Mouse (Mus musculus): Measurements from ENCODE around the gene Kitl. TPM values are rescaled to one million over a fixed set of nuclear protein-coding genes. Genes with fewer than 3 reads are reported as not detected.

The Kitl gene
- polyA plus RNA-seq, 1 experiment from 2014 or later = 67.0 TPM

GRCm38 (mm10) chr10:100032566-100032965 lies 17.1 kb downstream of the Kitl start:
- H3K36me3 ChIP-seq (ENCODE audit: control insufficient read depth, insufficient read depth, low read length) = no peaks in the 10 kb centered on the region
- no peak for ATAC-seq
- H3K27me3 ChIP-seq (ENCODE audit: control insufficient read depth, insufficient read depth, low read depth, low read length) = no peaks in the 10 kb centered on the region
- 69% methylated on average over 3 of the region's 3 CpGs for WGBS
- peaks cover 6% of the 10 kb centered on the region for H3K4me1 ChIP-seq (ENCODE audit: control insufficient read depth, insufficient read depth, low read length)
- no peak overlapping the region for H3K27ac ChIP-seq (ENCODE audit: low read length)
- no peak overlapping the region for H3K9ac ChIP-seq (ENCODE audit: low read depth, low read length)
- H3K4me2 ChIP-seq (ENCODE audit: low read length) = no peak overlapping the region
- H3K9me3 ChIP-seq (replicated peaks; ENCODE audit: control insufficient read depth, low read length, poor library complexity, severe bottlenecking) = no peaks in the 10 kb centered on the region
- H3K4me3 ChIP-seq (ENCODE audit: low read depth, low read length) = no peak overlapping the region

- Histone ChIP-seq H3K36me3 (ENCODE audit: control insufficient read depth, insufficient read depth, low read length) (no peaks in the 10 kb centered on the region), H3K4me1 (ENCODE audit: control insufficient read depth, insufficient read depth, low read length) (peaks cover 6% of the 10 kb centered on the region), H3K9ac (ENCODE audit: low read depth, low read length) (no peak overlapping the region), H3K27me3 (ENCODE audit: control insufficient read depth, insufficient read depth, low read depth, low read length) (no peaks in the 10 kb centered on the region), H3K4me2 (ENCODE audit: low read length) (no peak overlapping the region), H3K27ac (ENCODE audit: low read length) (no peak overlapping the region), H3K9me3 (replicated peaks; ENCODE audit: control insufficient read depth, low read length, poor library complexity, severe bottlenecking) (no peaks in the 10 kb centered on the region), H3K4me3 (ENCODE audit: low read depth, low read length) (no peak overlapping the region)
- 40% methylated on average over 4 of the region's 4 CpGs for WGBS
- no peak for ATAC-seq
Observed at GRCm38 (mm10) chr10:100036021-100036420, 20.6 kb downstream of the Kitl start.

GRCm38 (mm10) chr10:100038342-100038898 lies 23.0 kb downstream of the Kitl start:
- no peaks in the 10 kb centered on the region for H3K36me3 ChIP-seq (ENCODE audit: control insufficient read depth, insufficient read depth, low read length)
- ATAC-seq = no peak
- no peak overlapping the region for H3K27ac ChIP-seq (ENCODE audit: low read length)
- no peaks in the 10 kb centered on the region for H3K9me3 ChIP-seq (replicated peaks; ENCODE audit: control insufficient read depth, low read length, poor library complexity, severe bottlenecking)
- WGBS = 84% methylated on average over 12 of the region's 12 CpGs
- no peaks in the 10 kb centered on the region for H3K27me3 ChIP-seq (ENCODE audit: control insufficient read depth, insufficient read depth, low read depth, low read length)
- no peaks in the 10 kb centered on the region for H3K4me1 ChIP-seq (ENCODE audit: control insufficient read depth, insufficient read depth, low read length)
- H3K4me2 ChIP-seq (ENCODE audit: low read length) = no peak overlapping the region
- no peak overlapping the region for H3K9ac ChIP-seq (ENCODE audit: low read depth, low read length)
- no peak overlapping the region for H3K4me3 ChIP-seq (ENCODE audit: low read depth, low read length)

GRCm38 (mm10) chr10:100038994-100039393 lies 23.6 kb downstream of the Kitl start:
- Histone ChIP-seq H3K27me3 (ENCODE audit: control insufficient read depth, insufficient read depth, low read depth, low read length) (no peaks in the 10 kb centered on the region), H3K9ac (ENCODE audit: low read depth, low read length) (no peak overlapping the region), H3K4me2 (ENCODE audit: low read length) (no peak overlapping the region), H3K9me3 (replicated peaks; ENCODE audit: control insufficient read depth, low read length, poor library complexity, severe bottlenecking) (no peaks in the 10 kb centered on the region), H3K4me1 (ENCODE audit: control insufficient read depth, insufficient read depth, low read length) (no peaks in the 10 kb centered on the region), H3K27ac (ENCODE audit: low read length) (no peak overlapping the region), H3K36me3 (ENCODE audit: control insufficient read depth, insufficient read depth, low read length) (no peaks in the 10 kb centered on the region), H3K4me3 (ENCODE audit: low read depth, low read length) (no peak overlapping the region)
- WGBS = 90% methylated on average over 8 of the region's 8 CpGs
- no peak for ATAC-seq

DNA sequence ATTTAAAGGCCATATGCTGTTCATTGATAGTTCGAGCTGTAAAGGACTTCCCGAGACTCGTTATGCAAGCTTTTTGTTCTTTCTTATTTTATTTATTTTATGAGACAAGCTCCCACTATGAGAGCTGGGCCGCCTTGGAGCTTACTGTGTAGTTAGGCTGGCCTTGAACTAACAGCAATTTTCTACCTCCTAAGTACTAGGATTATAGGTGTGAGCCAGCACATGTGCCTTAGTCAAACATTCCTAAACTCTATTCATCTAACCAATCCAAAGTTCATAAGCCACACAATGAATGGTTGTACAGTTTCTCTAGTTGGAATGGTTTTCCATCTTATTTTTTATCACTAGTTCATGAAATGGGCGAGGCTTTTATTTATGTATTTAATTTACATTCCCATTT lies 28.3 kb downstream of the Kitl start:
- ATAC-seq = no peak
- H3K9ac ChIP-seq (ENCODE audit: low read depth, low read length) = no peak overlapping the region
- H3K4me2 ChIP-seq (ENCODE audit: low read length) = no peak overlapping the region
- no peaks in the 10 kb centered on the region for H3K9me3 ChIP-seq (replicated peaks; ENCODE audit: control insufficient read depth, low read length, poor library complexity, severe bottlenecking)
- H3K36me3 ChIP-seq (ENCODE audit: control insufficient read depth, insufficient read depth, low read length) = no peaks in the 10 kb centered on the region
- no peaks in the 10 kb centered on the region for H3K27me3 ChIP-seq (ENCODE audit: control insufficient read depth, insufficient read depth, low read depth, low read length)
- no peaks in the 10 kb centered on the region for H3K4me1 ChIP-seq (ENCODE audit: control insufficient read depth, insufficient read depth, low read length)
- H3K4me3 ChIP-seq (ENCODE audit: low read depth, low read length) = no peak overlapping the region
- H3K27ac ChIP-seq (ENCODE audit: low read length) = no peak overlapping the region
- 89% methylated on average over 5 of the region's 5 CpGs for WGBS

DNA sequence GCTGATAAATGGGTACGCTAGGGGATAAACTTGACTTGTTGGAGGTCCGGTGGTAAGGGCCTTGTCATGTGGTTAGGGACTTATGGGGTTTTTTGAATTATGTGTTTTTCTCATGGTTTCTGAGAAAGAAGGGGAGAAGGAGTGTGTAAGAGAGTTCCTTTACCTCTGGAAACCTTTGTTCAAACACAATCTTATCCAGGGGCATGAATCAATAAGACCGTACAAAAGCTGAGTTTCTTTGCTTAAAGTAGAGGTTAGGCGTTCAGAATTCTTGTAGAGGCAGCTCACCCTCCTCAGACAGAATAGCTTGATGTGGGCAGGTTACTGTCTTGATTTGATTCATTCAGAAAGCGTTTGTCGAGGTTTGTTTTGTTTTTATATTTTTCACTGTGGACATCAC lies 28.7 kb downstream of the Kitl start:
- Histone ChIP-seq H3K9me3 (replicated peaks; ENCODE audit: control insufficient read depth, low read length, poor library complexity, severe bottlenecking) (no peaks in the 10 kb centered on the region), H3K4me2 (ENCODE audit: low read length) (no peak overlapping the region), H3K4me3 (ENCODE audit: low read depth, low read length) (no peak overlapping the region), H3K9ac (ENCODE audit: low read depth, low read length) (no peak overlapping the region), H3K27me3 (ENCODE audit: control insufficient read depth, insufficient read depth, low read depth, low read length) (no peaks in the 10 kb centered on the region), H3K4me1 (ENCODE audit: control insufficient read depth, insufficient read depth, low read length) (no peaks in the 10 kb centered on the region), H3K27ac (ENCODE audit: low read length) (no peak overlapping the region), H3K36me3 (ENCODE audit: control insufficient read depth, insufficient read depth, low read length) (no peaks in the 10 kb centered on the region)
- 92% methylated on average over 6 of the region's 6 CpGs for WGBS
- ATAC-seq = no peak

DNA sequence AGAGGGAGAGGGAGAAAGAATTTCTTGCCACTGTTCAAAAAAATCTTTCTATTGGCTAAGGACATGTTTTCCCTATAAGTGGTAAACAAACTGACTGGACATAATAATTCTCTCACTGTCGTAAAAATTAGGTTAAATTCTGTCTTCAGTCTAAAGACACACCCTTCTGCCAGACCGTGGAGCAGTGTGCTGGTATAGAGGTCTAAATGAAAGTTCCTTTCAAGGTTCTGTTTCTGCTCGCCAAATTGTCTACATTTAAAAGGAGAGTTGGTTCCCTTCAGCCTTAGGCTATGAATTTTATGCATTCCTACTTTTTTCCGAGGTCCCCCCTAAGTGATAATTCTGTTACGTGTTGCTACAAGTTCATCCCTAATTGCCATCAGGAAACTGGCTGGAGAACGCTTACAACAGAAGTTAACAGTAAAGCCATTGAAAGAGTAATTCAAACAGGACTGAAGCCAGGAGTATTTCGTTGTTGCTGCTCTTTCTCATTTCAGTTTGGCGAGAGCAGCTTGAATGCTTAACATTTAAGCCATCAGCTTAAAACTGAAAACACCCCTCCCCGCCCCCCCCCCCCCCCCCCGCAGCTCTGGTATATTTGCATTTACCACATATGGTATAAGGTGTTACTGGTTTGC lies 35.8 kb downstream of the Kitl start:
- Histone ChIP-seq H3K9ac (ENCODE audit: low read depth, low read length) (no peak overlapping the region), H3K4me3 (ENCODE audit: low read depth, low read length) (no peak overlapping the region), H3K27me3 (ENCODE audit: control insufficient read depth, insufficient read depth, low read depth, low read length) (no peaks in the 10 kb centered on the region), H3K9me3 (replicated peaks; ENCODE audit: control insufficient read depth, low read length, poor library complexity, severe bottlenecking) (no peaks in the 10 kb centered on the region), H3K36me3 (ENCODE audit: control insufficient read depth, insufficient read depth, low read length) (no peaks in the 10 kb centered on the region), H3K4me1 (ENCODE audit: control insufficient read depth, insufficient read depth, low read length) (no peaks in the 10 kb centered on the region), H3K4me2 (ENCODE audit: low read length) (no peak overlapping the region), H3K27ac (ENCODE audit: low read length) (no peak overlapping the region)
- 40% methylated on average over 10 of the region's 10 CpGs for WGBS
- ATAC-seq = no peak

DNA sequence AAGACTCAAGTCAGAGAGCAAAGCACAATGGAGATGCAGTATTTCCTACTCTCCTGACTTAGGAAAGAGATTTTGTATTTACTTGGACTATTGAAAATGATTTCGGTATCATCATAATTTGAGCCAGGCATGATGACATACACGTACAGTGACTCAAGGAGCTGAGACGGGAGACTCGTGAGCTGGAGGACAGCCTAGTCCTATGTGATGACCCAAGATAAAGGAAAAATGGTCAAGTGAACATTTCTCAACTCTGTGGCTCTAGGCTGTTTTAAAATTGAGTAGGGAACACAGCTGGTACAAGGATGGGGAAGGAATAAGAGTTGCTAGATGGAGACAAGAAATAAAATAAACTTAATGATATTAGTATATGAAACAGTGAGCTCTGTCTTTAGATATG lies 37.0 kb downstream of the Kitl start:
- H3K27me3 ChIP-seq (ENCODE audit: control insufficient read depth, insufficient read depth, low read depth, low read length) = no peaks in the 10 kb centered on the region
- no peak overlapping the region for H3K4me3 ChIP-seq (ENCODE audit: low read depth, low read length)
- WGBS = 96% methylated on average over 4 of the region's 4 CpGs
- H3K36me3 ChIP-seq (ENCODE audit: control insufficient read depth, insufficient read depth, low read length) = no peaks in the 10 kb centered on the region
- H3K4me1 ChIP-seq (ENCODE audit: control insufficient read depth, insufficient read depth, low read length) = no peaks in the 10 kb centered on the region
- no peak overlapping the region for H3K4me2 ChIP-seq (ENCODE audit: low read length)
- H3K27ac ChIP-seq (ENCODE audit: low read length) = no peak overlapping the region
- no peak overlapping the region for H3K9ac ChIP-seq (ENCODE audit: low read depth, low read length)
- ATAC-seq = no peak
- no peaks in the 10 kb centered on the region for H3K9me3 ChIP-seq (replicated peaks; ENCODE audit: control insufficient read depth, low read length, poor library complexity, severe bottlenecking)

GRCm38 (mm10) chr10:100052911-100053310 lies 37.5 kb downstream of the Kitl start:
- H3K27me3 ChIP-seq (ENCODE audit: control insufficient read depth, insufficient read depth, low read depth, low read length) = no peaks in the 10 kb centered on the region
- 86% methylated on average over 4 of the region's 4 CpGs for WGBS
- no peak overlapping the region for H3K4me2 ChIP-seq (ENCODE audit: low read length)
- H3K36me3 ChIP-seq (ENCODE audit: control insufficient read depth, insufficient read depth, low read length) = no peaks in the 10 kb centered on the region
- ATAC-seq = no peak
- H3K4me1 ChIP-seq (ENCODE audit: control insufficient read depth, insufficient read depth, low read length) = no peaks in the 10 kb centered on the region
- H3K9ac ChIP-seq (ENCODE audit: low read depth, low read length) = no peak overlapping the region
- H3K9me3 ChIP-seq (replicated peaks; ENCODE audit: control insufficient read depth, low read length, poor library complexity, severe bottlenecking) = no peaks in the 10 kb centered on the region
- H3K27ac ChIP-seq (ENCODE audit: low read length) = no peak overlapping the region
- H3K4me3 ChIP-seq (ENCODE audit: low read depth, low read length) = no peak overlapping the region

Measured in midbrain, embryonic 16.5 days (tissue).